Mouse (Mus musculus): ENCODE measurements at regions not wholly inside any gene's neighbourhood (a gene's known extent, or its start where the extent isn't known, plus 50 kb on each side); places are given as distances from the start of the nearest gene placed in this dataset.

DNA sequence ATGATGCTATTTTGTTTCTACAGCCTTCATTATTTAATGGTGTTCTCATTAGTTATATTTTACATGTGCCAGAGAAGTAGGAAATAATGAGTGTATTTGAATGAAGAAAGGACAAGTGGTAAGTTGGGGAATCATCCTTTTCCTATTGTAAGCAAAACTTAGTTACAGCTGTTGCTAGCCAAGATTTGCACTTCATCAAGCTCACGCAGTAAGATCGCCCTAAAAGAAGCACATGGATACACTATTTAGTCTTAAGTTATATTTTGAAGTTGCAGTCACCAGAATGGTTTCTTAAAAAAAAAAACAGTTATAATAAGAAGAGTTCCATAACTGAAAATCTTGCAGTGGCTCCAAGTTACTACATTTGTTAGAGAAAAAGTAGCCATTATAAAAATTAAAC, 410.3 kb upstream of the Cntn6 start:
- Histone ChIP-seq H3K9ac (ENCODE audit: low read length) (no peak overlapping the region), H3K27me3 (ENCODE audit: control insufficient read depth, insufficient read depth, low read length) (no peaks in the 10 kb centered on the region), H3K4me3 (ENCODE audit: low read length) (no peak overlapping the region), H3K36me3 (ENCODE audit: control insufficient read depth, insufficient read depth) (no peaks in the 10 kb centered on the region), H3K27ac (ENCODE audit: low read length) (no peak overlapping the region), H3K9me3 (replicated peaks; ENCODE audit: control insufficient read depth, low read length) (no peaks in the 10 kb centered on the region), H3K4me2 (ENCODE audit: low read depth, low read length) (no peak overlapping the region), H3K4me1 (ENCODE audit: control insufficient read depth, insufficient read depth, low read length) (no peaks in the 10 kb centered on the region)
- no peak for ATAC-seq (replicated peaks; ENCODE audit: extremely low read depth, insufficient read depth, low FRiP score)
- 77% methylated on average over 2 of the region's 2 CpGs for WGBS

DNA sequence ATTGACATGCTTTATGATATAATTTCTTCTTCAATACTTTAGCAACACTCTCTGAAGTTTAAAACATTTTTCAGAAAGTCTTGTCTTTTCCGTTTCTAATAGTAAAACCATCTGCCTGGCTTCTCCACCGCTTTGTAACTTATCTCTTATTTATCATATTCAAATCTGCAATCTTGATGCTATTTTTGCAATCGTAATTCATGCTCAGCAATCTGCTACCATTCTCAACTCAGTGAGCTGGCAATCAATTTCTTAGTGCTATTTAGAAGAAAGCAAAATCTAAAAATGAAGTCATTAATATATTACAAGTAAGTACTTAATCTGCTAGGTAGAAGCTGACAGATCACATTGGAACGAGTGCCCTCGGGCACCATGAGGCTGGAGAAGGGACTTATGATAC, 384.2 kb upstream of the Cntn6 start:
- Histone ChIP-seq H3K4me1 (ENCODE audit: control insufficient read depth, insufficient read depth, low read length) (no peaks in the 10 kb centered on the region), H3K36me3 (ENCODE audit: control insufficient read depth, insufficient read depth) (no peaks in the 10 kb centered on the region), H3K27ac (ENCODE audit: low read length) (no peak overlapping the region), H3K4me2 (ENCODE audit: low read depth, low read length) (no peak overlapping the region), H3K9ac (ENCODE audit: low read length) (no peak overlapping the region), H3K27me3 (ENCODE audit: control insufficient read depth, insufficient read depth, low read length) (no peaks in the 10 kb centered on the region), H3K4me3 (ENCODE audit: low read length) (no peak overlapping the region), H3K9me3 (replicated peaks; ENCODE audit: control insufficient read depth, low read length) (no peaks in the 10 kb centered on the region)
- 67% methylated on average over 5 of the region's 5 CpGs for WGBS
- no peak for ATAC-seq (replicated peaks; ENCODE audit: extremely low read depth, insufficient read depth, low FRiP score)
